Mouse (Mus musculus): Measurements from ENCODE around the gene Gdf15. TPM values are rescaled to one million over a fixed set of nuclear protein-coding genes. Genes with fewer than 3 reads are reported as not detected.
A peak's percentile ranks its signal among the peaks of the same experiment; 100 is the strongest.

Gene Gdf15
- polyA plus RNA-seq, 1 experiment: not detected

GRCm38 (mm10) chr8:70659604-70660272 is 27.5 kb upstream of the Gdf15 start:
- Histone ChIP-seq H3K4me1 (ENCODE audit: control insufficient read depth) (peaks cover 49% of the 10 kb centered on the region), H3K36me3 (ENCODE audit: control insufficient read depth) (peaks cover 25% of the 10 kb centered on the region), H3K4me3 (replicated peaks) (peak overlapping the region; percentile 92), H3K27me3 (ENCODE audit: control insufficient read depth) (no peaks in the 10 kb centered on the region), H3K9me3 (ENCODE audit: control insufficient read depth, low read length) (no peaks in the 10 kb centered on the region)
- no peak for TF ChIP-seq TAL1 (IDR thresholded peaks at IDR 0.05; ENCODE audit: low read length)
- no peak for TF ChIP-seq GATA1 (IDR thresholded peaks at IDR 0.05; ENCODE audit: low read length)

GRCm38 (mm10) chr8:70658897-70659603 is 26.8 kb upstream of the Gdf15 start:
- no peaks in the 10 kb centered on the region for H3K9me3 ChIP-seq (ENCODE audit: control insufficient read depth, low read length)
- peaks cover 31% of the 10 kb centered on the region for H3K36me3 ChIP-seq (ENCODE audit: control insufficient read depth)
- peaks cover 50% of the 10 kb centered on the region for H3K4me1 ChIP-seq (ENCODE audit: control insufficient read depth)
- TF ChIP-seq TAL1 (IDR thresholded peaks at IDR 0.05; ENCODE audit: low read length): no peak
- TF ChIP-seq GATA1 (IDR thresholded peaks at IDR 0.05; ENCODE audit: low read length): no peak
- H3K27me3 ChIP-seq (ENCODE audit: control insufficient read depth): no peaks in the 10 kb centered on the region
- H3K4me3 ChIP-seq (replicated peaks): peak overlapping the region; percentile 92

- Histone ChIP-seq H3K4me1 (ENCODE audit: control insufficient read depth) (peaks cover 50% of the 10 kb centered on the region), H3K27me3 (ENCODE audit: control insufficient read depth) (no peaks in the 10 kb centered on the region), H3K36me3 (ENCODE audit: control insufficient read depth) (peaks cover 31% of the 10 kb centered on the region), H3K9me3 (ENCODE audit: control insufficient read depth, low read length) (no peaks in the 10 kb centered on the region), H3K4me3 (replicated peaks) (no peak overlapping the region)
- no peak for TF ChIP-seq GATA1 (IDR thresholded peaks at IDR 0.05; ENCODE audit: low read length)
- no peak for TF ChIP-seq TAL1 (IDR thresholded peaks at IDR 0.05; ENCODE audit: low read length)
These were observed 25.5 kb upstream of the Gdf15 start for GRCm38 (mm10) chr8:70657739-70658138.

GRCm38 (mm10) chr8:70657214-70657613 is 25.0 kb upstream of the Gdf15 start:
- H3K36me3 ChIP-seq (ENCODE audit: control insufficient read depth): peaks cover 37% of the 10 kb centered on the region
- no peak for TF ChIP-seq TAL1 (IDR thresholded peaks at IDR 0.05; ENCODE audit: low read length)
- TF ChIP-seq GATA1 (IDR thresholded peaks at IDR 0.05; ENCODE audit: low read length): no peak
- H3K4me1 ChIP-seq (ENCODE audit: control insufficient read depth): peaks cover 47% of the 10 kb centered on the region
- H3K4me3 ChIP-seq (replicated peaks): no peak overlapping the region
- no peaks in the 10 kb centered on the region for H3K27me3 ChIP-seq (ENCODE audit: control insufficient read depth)
- no peaks in the 10 kb centered on the region for H3K9me3 ChIP-seq (ENCODE audit: control insufficient read depth, low read length)

GRCm38 (mm10) chr8:70656193-70656790 is 24.0 kb upstream of the Gdf15 start:
- TF ChIP-seq TAL1 (IDR thresholded peaks at IDR 0.05; ENCODE audit: low read length) (no peak), GATA1 (IDR thresholded peaks at IDR 0.05; ENCODE audit: low read length) (no peak)
- H3K4me1 ChIP-seq (ENCODE audit: control insufficient read depth): peaks cover 42% of the 10 kb centered on the region

GRCm38 (mm10) chr8:70655469-70655868 is 23.2 kb upstream of the Gdf15 start:
- H3K36me3 ChIP-seq (ENCODE audit: control insufficient read depth): peaks cover 53% of the 10 kb centered on the region
- H3K4me1 ChIP-seq (ENCODE audit: control insufficient read depth): peaks cover 35% of the 10 kb centered on the region
- no peak overlapping the region for H3K4me3 ChIP-seq (replicated peaks)
- TF ChIP-seq GATA1 (IDR thresholded peaks at IDR 0.05; ENCODE audit: low read length) (no peak), TAL1 (IDR thresholded peaks at IDR 0.05; ENCODE audit: low read length) (no peak)
- no peaks in the 10 kb centered on the region for H3K9me3 ChIP-seq (ENCODE audit: control insufficient read depth, low read length)
- H3K27me3 ChIP-seq (ENCODE audit: control insufficient read depth): no peaks in the 10 kb centered on the region

More at GRCm38 (mm10) chr8:70656193-70656790, 24.0 kb upstream of the Gdf15 start:
- Histone ChIP-seq H3K36me3 (ENCODE audit: control insufficient read depth) (peaks cover 44% of the 10 kb centered on the region), H3K4me3 (replicated peaks) (no peak overlapping the region), H3K9me3 (ENCODE audit: control insufficient read depth, low read length) (no peaks in the 10 kb centered on the region), H3K27me3 (ENCODE audit: control insufficient read depth) (no peaks in the 10 kb centered on the region)

- TF ChIP-seq TAL1 (IDR thresholded peaks at IDR 0.05; ENCODE audit: low read length) (no peak), GATA1 (IDR thresholded peaks at IDR 0.05; ENCODE audit: low read length) (no peak)
- Histone ChIP-seq H3K4me1 (ENCODE audit: control insufficient read depth) (peaks cover 28% of the 10 kb centered on the region), H3K27me3 (ENCODE audit: control insufficient read depth) (no peaks in the 10 kb centered on the region), H3K4me3 (replicated peaks) (no peak overlapping the region), H3K9me3 (ENCODE audit: control insufficient read depth, low read length) (no peaks in the 10 kb centered on the region), H3K36me3 (ENCODE audit: control insufficient read depth) (peaks cover 65% of the 10 kb centered on the region)
These were observed 21.9 kb upstream of the Gdf15 start for GRCm38 (mm10) chr8:70654121-70654520.

- no peak overlapping the region for H3K4me3 ChIP-seq (replicated peaks)
- H3K9me3 ChIP-seq (ENCODE audit: control insufficient read depth, low read length): no peaks in the 10 kb centered on the region
- H3K27me3 ChIP-seq (ENCODE audit: control insufficient read depth): no peaks in the 10 kb centered on the region
- H3K36me3 ChIP-seq (ENCODE audit: control insufficient read depth): peaks cover 70% of the 10 kb centered on the region
- peaks cover 29% of the 10 kb centered on the region for H3K4me1 ChIP-seq (ENCODE audit: control insufficient read depth)
- TF ChIP-seq GATA1 (IDR thresholded peaks at IDR 0.05; ENCODE audit: low read length) (no peak), TAL1 (IDR thresholded peaks at IDR 0.05; ENCODE audit: low read length) (no peak)
These were observed 21.0 kb upstream of the Gdf15 start for GRCm38 (mm10) chr8:70653226-70653625.

- H3K4me1 ChIP-seq (ENCODE audit: control insufficient read depth): peaks cover 36% of the 10 kb centered on the region
- no peaks in the 10 kb centered on the region for H3K9me3 ChIP-seq (ENCODE audit: control insufficient read depth, low read length)
- H3K27me3 ChIP-seq (ENCODE audit: control insufficient read depth): no peaks in the 10 kb centered on the region
- no peak overlapping the region for H3K4me3 ChIP-seq (replicated peaks)
- no peak for TF ChIP-seq TAL1 (IDR thresholded peaks at IDR 0.05; ENCODE audit: low read length)
- peaks cover 50% of the 10 kb centered on the region for H3K36me3 ChIP-seq (ENCODE audit: control insufficient read depth)
These were observed 18.1 kb upstream of the Gdf15 start for GRCm38 (mm10) chr8:70650351-70650750.
